Mouse (Mus musculus) forebrain, embryonic 11.5 days (tissue): ENCODE results near the gene Galnt3. TPM values are rescaled to one million over a fixed set of nuclear protein-coding genes. Genes with fewer than 3 reads are reported as not detected.

Experiments
- ATAC-seq: fragments of 200-750 bp; cut with Nextera tagmentation; replicated peaks from 2 replicates; pipeline ENCODE4 v1.8.0; 2017; ENCODE audit warnings: moderate TSS enrichment; ENCODE audit not compliant: low FRiP score
- DNase-seq: peaks from one replicate; pipeline ENCODE4 v3.0.0-alpha.2; 2017; ENCODE audit warnings: low spot score
- H3K27ac ChIP-seq: fragments of 300-500 bp; sonication (generic); 2 replicates; pipeline ENCODE4 v1.5.1; 2014; ENCODE audit warnings: low read depth, low read length
- H3K27me3 ChIP-seq: fragments of 300-500 bp; sonication (generic); 2 replicates; pipeline ENCODE4 v1.6.1; 2014; ENCODE audit warnings: mild to moderate bottlenecking, low read length, mixed read lengths; ENCODE audit not compliant: control insufficient read depth, insufficient read depth
- H3K36me3 ChIP-seq: fragments of 300-500 bp; sonication (generic); 2 replicates; pipeline ENCODE4 v1.6.1; 2014; ENCODE audit warnings: mild to moderate bottlenecking, low read length, moderate library complexity, mixed read lengths; ENCODE audit not compliant: control insufficient read depth, insufficient read depth
- H3K4me1 ChIP-seq: fragments of 300-500 bp; sonication (generic); replicated peaks from 2 replicates; pipeline ENCODE4 v1.6.1; 2014; ENCODE audit warnings: low read length, mixed read lengths; ENCODE audit not compliant: control insufficient read depth, insufficient read depth
- H3K4me2 ChIP-seq: fragments of 300-500 bp; sonication (generic); 2 replicates; pipeline ENCODE4 v1.6.1; 2014; ENCODE audit warnings: low read depth, mild to moderate bottlenecking, low read length, moderate library complexity, mixed read lengths; ENCODE audit not compliant: severe bottlenecking
- H3K4me3 ChIP-seq: fragments of 300-500 bp; sonication (generic); 2 replicates; pipeline ENCODE4 v1.5.1; 2014; ENCODE audit warnings: low read depth, low read length
- H3K9ac ChIP-seq: fragments of 300-500 bp; sonication (generic); 2 replicates; pipeline ENCODE4 v1.6.1; 2014; ENCODE audit warnings: low read length
- H3K9me3 ChIP-seq: fragments of 300-500 bp; sonication (generic); 2 replicates; pipeline ENCODE4 v1.6.1; 2016; ENCODE audit warnings: low read length, mixed read lengths; ENCODE audit not compliant: control insufficient read depth
- WGBS: fragments of 180-500 bp; shearing (Covaris S2); extraction: QIAGEN DNeasy Blood & Tissue Kit; methylation state at CpG from one replicate; pipeline ENCODE4 v1.1.7; 2014; 5-methylcytosine and 5-hydroxymethylcytosine counted together
- polyA plus RNA-seq: library from polyadenylated mRNA; unstranded; fragments of >200 nt; fragmentation: Nextera tagmentation; extraction: Ambion mirVana; gene quantifications from 2 replicates; pipeline ENCODE4 v1.2.1, GENCODE M21; 2014

Gene Galnt3
- polyA plus RNA-seq, 1 experiment from 2014 or later: 1.3 TPM

DNA sequence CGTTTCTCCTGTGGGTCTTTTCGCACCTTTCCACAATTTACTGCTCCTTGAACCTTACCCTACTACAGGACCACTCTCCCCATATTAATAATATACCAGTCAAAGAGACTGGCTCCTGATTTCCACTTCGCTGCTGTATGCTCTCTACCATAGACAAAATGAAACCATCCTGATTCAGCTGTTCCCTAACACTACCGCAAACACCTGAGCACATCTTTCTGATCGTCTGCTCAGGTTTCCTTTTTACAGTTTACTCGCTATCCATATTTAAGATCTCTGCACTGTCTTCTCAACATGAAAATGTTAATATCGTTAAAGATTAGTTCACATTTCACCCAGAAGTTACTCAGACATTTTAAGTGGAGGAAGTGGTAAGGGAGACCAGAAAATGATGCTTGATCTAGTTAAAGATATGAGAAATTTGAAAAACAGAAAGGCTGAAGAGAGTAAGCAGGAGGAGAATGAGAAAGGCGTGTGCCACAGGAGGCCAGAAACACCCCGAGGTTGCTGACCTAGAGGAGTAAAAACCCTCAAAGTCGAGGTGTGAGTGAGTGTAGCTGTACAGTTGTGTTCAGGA is 23.9 kb upstream of the Galnt3 start:
- Histone ChIP-seq H3K27me3 (no peaks in the 10 kb centered on the region), H3K4me3 (no peak overlapping the region), H3K9ac (no peak overlapping the region), H3K4me1 (no peaks in the 10 kb centered on the region), H3K4me2 (no peak overlapping the region), H3K9me3 (no peaks in the 10 kb centered on the region), H3K27ac (no peak overlapping the region), H3K36me3 (no peaks in the 10 kb centered on the region)
- DNase-seq (no peak), ATAC-seq (no peak)
- 87% methylated on average over 10 of the region's 10 CpGs for WGBS

DNA sequence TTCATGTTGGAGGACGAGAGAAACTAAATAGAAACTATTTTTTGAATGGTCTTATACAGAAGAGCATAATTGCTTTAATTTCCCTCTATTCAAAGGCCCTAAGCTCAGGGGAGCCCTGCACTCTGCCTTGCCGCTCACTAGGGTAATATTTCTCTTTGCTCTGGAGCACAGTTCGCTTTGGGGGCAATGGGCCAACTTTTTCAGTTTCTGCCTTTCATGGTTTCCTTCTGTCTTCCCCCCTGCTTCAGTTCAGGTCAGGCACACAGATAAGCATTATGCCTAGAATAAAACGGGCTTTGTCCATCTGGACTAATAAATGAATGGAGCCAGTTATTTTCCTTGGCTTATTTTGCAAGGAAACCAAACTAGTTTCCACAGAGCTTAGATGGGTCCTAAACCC is 21.7 kb upstream of the Galnt3 start:
- Histone ChIP-seq H3K4me1 (no peaks in the 10 kb centered on the region), H3K4me2 (no peak overlapping the region), H3K9me3 (no peaks in the 10 kb centered on the region), H3K4me3 (no peak overlapping the region), H3K27me3 (no peaks in the 10 kb centered on the region), H3K27ac (no peak overlapping the region), H3K9ac (no peak overlapping the region), H3K36me3 (no peaks in the 10 kb centered on the region)
- ATAC-seq (no peak), DNase-seq (no peak)
- 57% methylated on average over 4 of the region's 4 CpGs for WGBS

DNA sequence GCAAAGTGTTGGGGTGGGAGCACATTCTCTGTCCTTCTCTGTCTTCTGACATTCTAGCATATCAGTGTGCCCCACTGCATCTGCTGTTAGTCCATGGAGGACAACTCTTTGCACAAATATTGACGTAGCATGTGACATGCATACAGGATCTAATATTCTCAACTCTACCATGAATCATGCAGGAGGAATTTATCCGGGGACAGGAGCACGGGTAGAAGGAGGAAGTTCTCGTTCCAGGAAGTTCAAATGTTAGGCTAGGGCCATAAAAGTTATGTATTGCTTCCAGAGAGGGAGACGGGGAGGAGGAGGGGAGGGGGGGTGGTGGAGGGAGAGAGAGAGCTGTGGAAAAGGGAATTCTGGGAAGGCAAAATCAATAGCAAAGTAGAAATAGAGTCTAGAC is 20.0 kb upstream of the Galnt3 start:
- ATAC-seq: no peak
- Histone ChIP-seq H3K4me2 (no peak overlapping the region), H3K4me1 (no peaks in the 10 kb centered on the region), H3K27ac (no peak overlapping the region), H3K36me3 (no peaks in the 10 kb centered on the region), H3K4me3 (no peak overlapping the region), H3K9ac (no peak overlapping the region), H3K9me3 (no peaks in the 10 kb centered on the region), H3K27me3 (no peaks in the 10 kb centered on the region)
- DNase-seq: no peak
- WGBS: 78% methylated on average over 5 of the region's 5 CpGs

DNA sequence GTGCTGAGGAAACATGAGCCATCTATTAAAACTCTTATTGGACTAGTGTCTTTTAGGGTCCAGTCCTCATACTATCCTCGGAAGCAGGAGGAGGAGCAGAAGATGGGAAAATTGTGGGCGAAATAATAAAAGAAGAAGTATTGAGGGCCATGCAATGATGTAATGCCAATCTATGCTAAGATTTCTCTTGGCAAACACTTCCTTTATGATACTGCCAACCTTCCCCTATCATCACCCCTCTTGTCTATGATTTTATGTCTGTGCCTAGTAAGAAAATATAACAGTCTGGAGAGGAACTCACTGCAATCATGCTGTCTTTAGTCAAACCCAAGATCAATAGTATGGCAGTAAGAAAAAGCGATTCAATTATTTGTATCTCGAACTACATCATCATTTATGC is 18.5 kb upstream of the Galnt3 start:
- ATAC-seq: no peak
- WGBS: 94% methylated on average over 4 of the region's 4 CpGs
- H3K9me3 ChIP-seq: no peaks in the 10 kb centered on the region

DNA sequence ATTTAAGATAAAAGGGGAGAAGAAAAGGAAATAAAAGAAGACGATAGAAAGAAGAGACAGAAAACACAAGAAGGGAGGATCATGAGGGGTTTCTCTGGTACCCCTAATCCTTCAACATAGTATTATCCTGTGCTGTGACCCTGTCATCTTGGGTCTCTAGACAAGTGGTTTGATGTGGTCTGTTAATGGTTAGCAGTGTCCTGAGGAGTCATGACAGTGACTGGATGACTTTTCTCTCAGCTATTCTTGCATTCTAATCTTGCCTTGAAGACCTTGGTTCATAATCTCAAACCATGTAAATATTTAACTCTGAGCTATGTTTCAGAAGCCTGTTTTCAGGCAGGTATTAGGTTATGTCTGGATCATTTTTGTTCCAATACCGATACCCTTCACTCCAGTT is 17.9 kb upstream of the Galnt3 start:
- no peak overlapping the region for H3K9ac ChIP-seq
- H3K4me3 ChIP-seq: no peak overlapping the region
- ATAC-seq: no peak
- H3K4me2 ChIP-seq: no peak overlapping the region
- H3K36me3 ChIP-seq: no peaks in the 10 kb centered on the region
- WGBS: 91% methylated on average over 2 of the region's 2 CpGs
- H3K27ac ChIP-seq: no peak overlapping the region
- no peak for DNase-seq
- no peaks in the 10 kb centered on the region for H3K27me3 ChIP-seq
- H3K4me1 ChIP-seq: no peaks in the 10 kb centered on the region
- H3K9me3 ChIP-seq: no peaks in the 10 kb centered on the region

More for the DNA sequence above, 18.5 kb upstream of the Galnt3 start:
- no peak overlapping the region for H3K9ac ChIP-seq
- H3K27ac ChIP-seq: no peak overlapping the region
- H3K4me1 ChIP-seq: no peaks in the 10 kb centered on the region
- H3K4me3 ChIP-seq: no peak overlapping the region
- no peaks in the 10 kb centered on the region for H3K27me3 ChIP-seq
- no peaks in the 10 kb centered on the region for H3K36me3 ChIP-seq
- H3K4me2 ChIP-seq: no peak overlapping the region
- no peak for DNase-seq

DNA sequence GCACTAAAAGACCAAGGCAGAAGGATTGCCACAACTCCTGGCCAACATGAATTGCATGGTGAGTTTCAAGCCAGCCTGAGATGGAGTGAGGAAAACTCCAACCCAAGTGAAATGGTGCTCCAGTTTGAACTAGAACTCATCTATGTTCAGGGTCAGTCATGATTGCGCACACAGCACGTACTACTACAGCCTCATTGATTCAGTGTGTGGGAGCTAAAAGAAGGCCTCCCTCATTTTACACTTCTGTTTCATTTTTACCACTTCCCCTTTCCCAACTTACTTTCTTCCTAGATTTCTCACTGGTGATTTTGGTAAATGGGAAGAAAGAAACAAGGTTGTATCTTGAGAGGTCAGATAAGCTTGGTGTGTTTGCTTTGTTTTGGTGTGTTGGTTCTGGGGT is 17.5 kb upstream of the Galnt3 start:
- Histone ChIP-seq H3K27ac (no peak overlapping the region), H3K9ac (no peak overlapping the region), H3K36me3 (no peaks in the 10 kb centered on the region), H3K4me2 (no peak overlapping the region), H3K27me3 (no peaks in the 10 kb centered on the region), H3K9me3 (no peaks in the 10 kb centered on the region), H3K4me3 (no peak overlapping the region), H3K4me1 (no peaks in the 10 kb centered on the region)
- WGBS: 97% methylated on average over 2 of the region's 2 CpGs
- ATAC-seq: no peak
- no peak for DNase-seq

DNA sequence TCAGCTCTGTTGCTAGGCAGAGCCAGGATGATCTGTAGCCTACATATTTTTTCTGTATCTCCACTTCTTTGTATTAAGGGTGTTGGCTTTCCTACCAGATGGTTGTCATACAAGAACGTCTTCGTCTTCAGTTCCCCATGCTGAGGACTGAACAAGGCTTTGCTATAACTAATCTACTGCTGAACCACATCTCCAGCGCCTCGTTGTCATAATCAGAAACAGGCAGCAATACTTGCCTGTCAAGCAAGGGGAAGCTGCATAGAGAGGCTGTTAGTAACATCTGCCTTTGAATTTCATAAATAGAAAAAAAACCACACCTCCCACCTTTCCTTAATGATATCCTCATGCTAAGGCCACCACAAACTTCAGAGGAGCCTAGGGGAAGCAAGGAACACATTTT is 15.5 kb upstream of the Galnt3 start:
- no peak overlapping the region for H3K4me3 ChIP-seq
- no peak overlapping the region for H3K9ac ChIP-seq
- H3K9me3 ChIP-seq: no peaks in the 10 kb centered on the region
- no peaks in the 10 kb centered on the region for H3K27me3 ChIP-seq
- 73% methylated on average over 4 of the region's 4 CpGs for WGBS
- ATAC-seq: no peak
- H3K4me2 ChIP-seq: no peak overlapping the region
- no peak overlapping the region for H3K27ac ChIP-seq
- no peaks in the 10 kb centered on the region for H3K36me3 ChIP-seq
- DNase-seq: no peak
- no peaks in the 10 kb centered on the region for H3K4me1 ChIP-seq

DNA sequence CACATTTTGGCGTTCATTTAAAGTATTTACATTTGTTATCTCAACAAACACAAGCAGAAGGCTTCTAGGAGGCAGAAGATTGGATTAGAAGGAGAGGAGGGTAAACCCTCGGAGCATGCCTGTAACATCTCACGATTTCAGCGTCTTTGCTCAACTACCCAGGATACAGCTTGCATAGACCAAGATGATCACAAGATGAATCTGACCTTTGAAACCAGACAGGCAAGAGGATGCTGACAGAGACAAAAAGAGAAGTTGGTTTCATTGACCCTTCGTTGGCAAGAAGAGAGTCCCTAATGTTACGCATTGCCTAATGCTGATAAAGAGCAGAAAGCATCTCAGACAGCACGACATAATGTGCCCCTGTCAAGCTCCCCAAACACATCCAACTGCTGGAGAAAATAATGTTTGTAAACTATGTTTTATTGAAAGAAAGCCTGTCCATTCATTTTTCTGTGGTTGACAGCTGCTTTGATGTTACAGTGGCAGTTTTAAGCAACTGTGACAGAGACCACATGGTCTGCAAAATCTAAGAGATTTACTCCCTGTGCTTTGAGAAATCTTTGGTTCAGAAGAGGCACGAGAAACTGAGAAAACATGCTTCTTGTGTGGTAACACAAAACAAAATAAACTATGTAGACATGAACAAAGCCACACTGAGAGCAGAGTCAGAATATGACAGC is 7.2 kb upstream of the Galnt3 start:
- Histone ChIP-seq H3K9me3 (no peaks in the 10 kb centered on the region), H3K4me3 (no peak overlapping the region), H3K27me3 (no peaks in the 10 kb centered on the region), H3K27ac (no peak overlapping the region), H3K36me3 (no peaks in the 10 kb centered on the region), H3K4me2 (no peak overlapping the region), H3K4me1 (no peaks in the 10 kb centered on the region), H3K9ac (no peak overlapping the region)
- ATAC-seq (no peak), DNase-seq (no peak)
- 87% methylated on average over 8 of the region's 8 CpGs for WGBS

DNA sequence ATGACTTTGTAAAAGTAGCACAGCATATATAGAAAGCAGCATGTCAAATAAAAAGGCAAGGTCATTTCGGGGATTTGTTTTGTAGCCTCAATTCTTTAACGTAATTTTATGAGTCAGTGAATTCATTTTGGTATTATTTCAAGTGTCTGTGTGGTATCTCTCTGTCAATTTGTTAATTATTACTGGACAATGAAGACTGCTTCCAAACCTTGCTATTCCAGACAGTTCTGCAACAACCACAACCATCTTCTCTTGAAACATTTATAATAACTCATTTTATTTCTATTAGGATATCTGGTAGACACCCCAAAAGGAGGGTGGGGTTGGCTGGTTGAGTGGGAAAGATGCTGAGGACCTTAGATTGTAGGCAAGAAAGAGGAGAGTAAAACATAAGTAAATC is 4.1 kb upstream of the Galnt3 start:
- 86% methylated on average over 2 of the region's 2 CpGs for WGBS
- ATAC-seq (no peak), DNase-seq (no peak)
- Histone ChIP-seq H3K4me1 (peaks cover 1% of the 10 kb centered on the region), H3K4me3 (no peak overlapping the region), H3K4me2 (no peak overlapping the region), H3K27me3 (peaks cover 19% of the 10 kb centered on the region), H3K36me3 (no peaks in the 10 kb centered on the region), H3K9me3 (no peaks in the 10 kb centered on the region), H3K27ac (no peak overlapping the region), H3K9ac (no peak overlapping the region)
